Mouse (Mus musculus) embryonic facial prominence, embryonic 13.5 days (tissue): ENCODE data around the gene Osbpl5. TPM values are rescaled to one million over a fixed set of nuclear protein-coding genes. Genes with fewer than 3 reads are reported as not detected.
A peak's percentile ranks its signal among the peaks of the same experiment; 100 is the strongest.

ENCODE experiments used
- ATAC-seq: fragments of 200-750 bp; cut with Nextera tagmentation; 2 replicates; pipeline ENCODE4 v1.8.0; 2017; ENCODE audit warnings: low read depth; ENCODE audit not compliant: insufficient number of reproducible peaks, insufficient read depth, low FRiP score, low TSS enrichment
- H3K27ac ChIP-seq: fragments of 300-500 bp; sonication (generic); 2 replicates; pipeline ENCODE4 v1.5.1; 2015; ENCODE audit warnings: moderate library complexity, mild to moderate bottlenecking, inconsistent platforms
- H3K27me3 ChIP-seq: fragments of 300-500 bp; sonication (generic); 2 replicates; pipeline ENCODE4 v1.6.1; 2015; ENCODE audit warnings: mild to moderate bottlenecking, inconsistent platforms
- H3K36me3 ChIP-seq: fragments of 300-500 bp; sonication (generic); 2 replicates; pipeline ENCODE4 v1.6.1; 2015; ENCODE audit warnings: mild to moderate bottlenecking, inconsistent platforms
- H3K4me1 ChIP-seq: fragments of 300-500 bp; sonication (generic); 2 replicates; pipeline ENCODE4 v1.6.1; 2015; ENCODE audit warnings: inconsistent platforms
- H3K4me2 ChIP-seq: fragments of 300-500 bp; sonication (generic); 2 replicates; pipeline ENCODE4 v1.6.1; 2015; ENCODE audit warnings: moderate library complexity, mild to moderate bottlenecking, inconsistent platforms
- H3K4me3 ChIP-seq: fragments of 300-500 bp; sonication (generic); 2 replicates; pipeline ENCODE4 v1.5.1; 2015; ENCODE audit warnings: mild to moderate bottlenecking, inconsistent platforms
- H3K9ac ChIP-seq: fragments of 300-500 bp; sonication (generic); 2 replicates; pipeline ENCODE4 v1.6.1; 2015; ENCODE audit warnings: mild to moderate bottlenecking, inconsistent platforms
- H3K9me3 ChIP-seq: fragments of 300-500 bp; sonication (generic); 2 replicates; pipeline ENCODE4 v1.6.1; 2016; ENCODE audit warnings: inconsistent platforms
- WGBS: fragments of 180-500 bp; shearing (Covaris S2); methylation state at CpG from one replicate; pipeline ENCODE4 v1.1.7; 2015; ENCODE audit warnings: mixed read lengths; 5-methylcytosine and 5-hydroxymethylcytosine counted together
- polyA plus RNA-seq: library from polyadenylated mRNA; unstranded; fragments of >200 nt; fragmentation: Nextera tagmentation; extraction: Ambion mirVana; gene quantifications from 2 replicates; pipeline ENCODE4 v1.2.1, GENCODE M21; 2015

The Osbpl5 gene
- polyA plus RNA-seq, 1 experiment from 2014 or later = 37.9 TPM

DNA sequence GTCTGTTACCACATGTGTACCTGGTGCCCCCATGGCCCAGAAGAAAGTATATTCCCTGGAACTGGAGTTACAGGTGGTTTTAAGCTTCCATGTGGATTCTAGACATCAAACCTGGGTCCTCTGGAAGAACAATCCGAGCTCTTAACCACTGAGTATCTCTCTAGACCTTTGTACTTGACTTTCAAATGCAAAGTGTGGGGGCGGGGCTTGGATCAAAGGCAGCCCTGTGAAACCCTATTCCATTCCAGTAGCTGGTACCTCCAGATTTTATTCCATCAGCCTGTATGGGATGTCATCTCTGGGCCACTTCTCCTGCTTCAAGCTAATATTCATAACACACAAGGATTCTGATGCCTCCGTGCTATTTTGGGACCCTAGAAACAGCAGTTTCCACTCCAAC is 19.4 kb upstream of the Osbpl5 start:
- Histone ChIP-seq H3K4me3 (no peak overlapping the region), H3K9me3 (no peaks in the 10 kb centered on the region), H3K27me3 (no peaks in the 10 kb centered on the region), H3K27ac (no peak overlapping the region), H3K9ac (no peak overlapping the region), H3K36me3 (no peaks in the 10 kb centered on the region), H3K4me1 (no peaks in the 10 kb centered on the region), H3K4me2 (no peak overlapping the region)
- WGBS = 31% methylated on average over 3 of the region's 3 CpGs
- ATAC-seq = no peak

DNA sequence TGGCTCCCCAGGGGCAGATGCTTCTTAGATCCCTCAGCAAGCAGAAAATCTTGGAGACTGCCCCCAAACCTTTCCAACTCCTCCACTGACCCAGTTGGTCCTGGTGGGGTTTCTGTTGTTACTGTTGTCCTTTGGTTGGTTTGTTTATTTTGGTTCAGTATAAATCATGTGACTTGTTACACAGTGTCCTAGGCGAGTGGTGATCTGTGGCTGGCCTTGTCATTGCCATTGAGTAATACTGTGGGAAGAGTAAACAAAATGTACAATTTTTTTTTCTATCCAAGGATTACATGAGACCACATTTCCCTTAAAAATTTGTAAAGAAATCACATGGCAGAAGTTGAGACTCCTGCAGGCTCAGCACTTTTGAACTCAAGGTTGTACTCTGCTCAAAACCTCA is 12.7 kb upstream of the Osbpl5 start:
- Histone ChIP-seq H3K9ac (no peak overlapping the region), H3K4me1 (no peaks in the 10 kb centered on the region), H3K9me3 (no peaks in the 10 kb centered on the region), H3K4me2 (no peak overlapping the region), H3K4me3 (no peak overlapping the region), H3K27me3 (peaks cover 33% of the 10 kb centered on the region), H3K27ac (no peak overlapping the region), H3K36me3 (no peaks in the 10 kb centered on the region)
- no peak for ATAC-seq
- WGBS = 56% methylated on average over 1 of the region's 1 CpGs

DNA sequence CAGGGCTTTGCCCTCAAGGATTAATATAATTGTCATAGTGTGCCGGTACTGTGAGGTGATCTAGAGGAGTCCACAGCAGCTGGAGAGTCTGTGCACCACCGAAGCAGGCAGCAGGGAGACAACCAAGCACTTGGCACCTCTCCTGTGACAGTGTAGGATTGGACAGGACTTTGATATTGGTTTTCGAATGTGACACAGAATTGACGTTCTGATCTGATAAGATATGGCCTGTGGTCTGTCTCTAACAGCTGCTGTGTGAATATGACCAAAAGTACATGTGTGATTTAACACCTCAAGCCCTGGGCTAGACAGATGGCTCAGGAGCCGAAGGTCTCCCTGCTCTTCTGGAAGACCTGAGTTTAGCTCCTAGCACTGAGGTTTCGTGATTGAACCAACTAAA is 11.5 kb upstream of the Osbpl5 start:
- H3K4me1 ChIP-seq = no peaks in the 10 kb centered on the region
- no peak overlapping the region for H3K4me2 ChIP-seq
- H3K4me3 ChIP-seq = no peak overlapping the region
- ATAC-seq = no peak
- no peaks in the 10 kb centered on the region for H3K9me3 ChIP-seq
- H3K9ac ChIP-seq = no peak overlapping the region
- no peaks in the 10 kb centered on the region for H3K36me3 ChIP-seq
- no peak overlapping the region for H3K27ac ChIP-seq
- WGBS = 77% methylated on average over 6 of the region's 6 CpGs
- H3K27me3 ChIP-seq = peaks cover 41% of the 10 kb centered on the region

DNA sequence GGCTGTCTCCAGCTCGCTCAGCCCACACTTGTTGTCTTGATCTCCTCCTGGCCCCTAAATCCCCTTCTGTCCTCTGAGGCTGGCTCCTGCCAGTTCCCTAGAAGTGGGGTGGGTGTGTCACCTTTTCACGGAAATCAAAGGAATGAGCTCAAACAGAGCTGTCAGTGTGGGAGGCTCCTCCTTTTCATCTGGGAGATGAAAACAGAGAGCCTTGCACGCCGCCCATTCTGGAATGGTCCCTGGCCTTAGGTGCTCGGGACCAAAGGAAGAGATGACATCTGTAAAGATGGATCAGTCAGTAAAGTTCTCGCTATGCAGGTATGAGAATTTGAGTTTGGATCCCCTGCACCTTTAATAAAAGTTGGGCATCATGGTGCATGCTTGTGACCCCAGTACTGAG is 10.1 kb upstream of the Osbpl5 start, which contains the start of gene Mrgprg:
Gene Mrgprg, minus strand, starts transcription at position 101 of the 400 bp plus-strand sequence.
- H3K27ac ChIP-seq = no peak within 1 kb of the TSS
- no peaks in the 10 kb centered on the region for H3K36me3 ChIP-seq
- ATAC-seq = no peak
- peaks cover 46% of the 10 kb centered on the region for H3K27me3 ChIP-seq
- H3K4me1 ChIP-seq = no peaks in the 10 kb centered on the region
- whole genome bisulfite sequencing = 46% methylated on average over 6 of the region's 6 CpGs
- H3K4me2 ChIP-seq = no peak within 1 kb of the TSS
- no peak within 1 kb of the TSS for H3K9ac ChIP-seq
- H3K9me3 ChIP-seq = no peaks in the 10 kb centered on the region
- H3K4me3 ChIP-seq = no peak within 1 kb of the TSS

DNA sequence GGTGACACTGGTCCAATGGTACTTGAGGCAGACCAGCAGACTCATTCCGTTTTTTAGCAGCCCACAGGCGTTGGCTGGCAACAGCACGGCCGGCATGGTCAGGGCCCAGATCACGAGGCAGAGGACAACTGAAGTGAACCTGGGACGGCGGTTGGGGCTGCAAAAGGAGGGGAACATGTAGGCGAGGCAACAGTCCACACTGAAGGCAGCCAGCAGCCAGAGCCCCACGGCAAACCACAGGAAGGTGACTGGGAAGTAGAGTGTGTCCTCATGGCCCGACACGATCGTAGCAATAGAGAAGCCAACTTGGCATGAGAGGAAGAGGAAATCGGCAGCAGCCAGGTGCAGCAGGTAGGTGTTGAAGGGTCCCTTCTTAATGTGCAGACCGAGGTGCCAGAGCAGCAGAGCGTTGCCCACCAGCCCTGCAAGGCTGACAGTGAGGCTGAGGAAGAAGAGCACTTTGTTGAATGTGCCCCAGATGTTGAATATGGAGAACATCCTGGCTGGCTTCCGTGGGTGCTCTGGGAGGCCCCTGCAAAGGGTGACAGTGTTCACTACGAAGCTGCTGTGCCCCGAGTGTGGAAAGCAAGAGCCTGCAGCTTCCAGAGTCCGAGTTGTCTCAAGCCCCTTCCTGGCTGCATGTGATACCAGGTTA is 8.2 kb upstream of the Osbpl5 start:
- Histone ChIP-seq H3K9me3 (no peaks in the 10 kb centered on the region), H3K36me3 (no peaks in the 10 kb centered on the region), H3K9ac (no peak overlapping the region), H3K27me3 (peaks cover 46% of the 10 kb centered on the region), H3K27ac (no peak overlapping the region), H3K4me2 (no peak overlapping the region), H3K4me1 (no peaks in the 10 kb centered on the region), H3K4me3 (no peak overlapping the region)
- ATAC-seq = no peak
- 73% methylated on average over 19 of the region's 19 CpGs for WGBS

DNA sequence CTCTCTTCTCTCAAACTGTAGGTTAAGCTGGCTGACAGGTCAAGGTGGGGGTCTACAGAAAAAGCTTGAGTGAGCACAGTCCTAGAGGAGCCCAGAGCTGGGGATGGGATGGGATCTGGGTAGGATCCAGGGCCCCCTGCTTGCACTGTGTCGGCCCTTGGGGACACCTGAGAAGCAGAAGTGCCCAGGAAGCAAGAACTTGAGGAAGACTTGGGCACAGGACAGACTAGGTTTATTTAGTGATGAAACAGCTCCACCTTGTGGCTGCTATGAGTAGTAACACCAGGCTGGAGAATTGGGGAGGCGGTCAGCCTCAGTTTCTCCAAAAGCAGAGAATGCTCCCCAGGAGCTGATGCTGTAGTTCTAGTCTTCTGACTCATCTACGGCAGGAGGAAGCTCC is 7.0 kb upstream of the Osbpl5 start:
- H3K27me3 ChIP-seq = peaks cover 46% of the 10 kb centered on the region
- WGBS = 18% methylated on average over 3 of the region's 3 CpGs

DNA sequence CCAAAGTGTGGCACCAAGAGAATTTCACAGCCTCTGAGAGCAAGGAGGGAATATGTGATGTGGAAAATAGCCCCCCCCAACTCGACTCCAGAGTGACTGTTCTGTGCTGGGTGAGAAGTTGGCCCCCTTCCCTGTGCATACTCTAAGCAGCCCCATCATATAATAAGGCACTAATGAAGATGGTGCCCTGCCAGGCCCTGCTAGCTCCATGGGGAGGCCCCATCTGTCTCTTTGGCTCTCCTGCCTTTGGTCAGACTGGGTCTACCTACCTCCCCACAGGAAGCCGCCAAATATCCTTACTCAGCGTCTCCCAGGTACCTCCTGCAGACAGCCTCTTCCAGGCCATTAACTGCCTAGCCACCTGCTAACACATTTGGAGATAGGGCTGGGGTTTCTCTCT is 2.2 kb upstream of the Osbpl5 start:
- H3K4me1 ChIP-seq = peaks cover 17% of the 10 kb centered on the region
- no peaks in the 10 kb centered on the region for H3K9me3 ChIP-seq
- H3K27me3 ChIP-seq = peaks cover 29% of the 10 kb centered on the region
- ATAC-seq = no peak
- 66% methylated on average over 3 of the region's 3 CpGs for WGBS
- no peak overlapping the region for H3K9ac ChIP-seq
- H3K4me2 ChIP-seq = no peak overlapping the region
- no peak overlapping the region for H3K4me3 ChIP-seq
- H3K27ac ChIP-seq = no peak overlapping the region
- no peaks in the 10 kb centered on the region for H3K36me3 ChIP-seq

More for the DNA sequence above, 7.0 kb upstream of the Osbpl5 start:
- Histone ChIP-seq H3K4me1 (no peaks in the 10 kb centered on the region), H3K36me3 (no peaks in the 10 kb centered on the region), H3K27ac (no peak overlapping the region), H3K4me3 (no peak overlapping the region), H3K9ac (no peak overlapping the region), H3K4me2 (no peak overlapping the region), H3K9me3 (no peaks in the 10 kb centered on the region)
- no peak for ATAC-seq

DNA sequence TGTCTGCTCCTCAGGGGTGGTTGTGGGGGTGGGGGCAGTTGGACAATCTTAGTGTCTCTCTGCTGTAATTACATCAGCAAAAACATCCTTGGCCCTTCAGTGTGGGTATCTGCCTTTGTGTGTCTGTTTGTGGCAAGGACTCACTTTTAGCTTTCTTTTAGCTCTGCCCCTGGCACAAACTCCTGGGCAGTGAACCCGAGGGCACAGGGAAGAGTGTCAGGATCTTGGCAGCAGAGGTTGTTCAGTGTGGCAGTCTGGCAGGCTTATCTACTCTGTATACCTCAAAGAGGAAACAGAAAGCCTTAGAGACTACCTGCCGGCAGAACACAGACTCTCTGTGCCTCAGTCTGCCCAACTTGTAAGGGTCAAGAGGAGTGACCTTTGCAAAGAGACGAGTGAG is 911 bp upstream of the Osbpl5 start:
- WGBS = 67% methylated on average over 3 of the region's 3 CpGs
- no peak overlapping the region for H3K27ac ChIP-seq
- peaks cover 21% of the 10 kb centered on the region for H3K27me3 ChIP-seq
- ATAC-seq = no peak
- H3K4me1 ChIP-seq = peaks cover 17% of the 10 kb centered on the region
- H3K4me2 ChIP-seq = peak overlapping the region; percentile 82
- no peaks in the 10 kb centered on the region for H3K36me3 ChIP-seq
- H3K9ac ChIP-seq = no peak overlapping the region
- H3K9me3 ChIP-seq = no peaks in the 10 kb centered on the region
- H3K4me3 ChIP-seq = no peak overlapping the region

DNA sequence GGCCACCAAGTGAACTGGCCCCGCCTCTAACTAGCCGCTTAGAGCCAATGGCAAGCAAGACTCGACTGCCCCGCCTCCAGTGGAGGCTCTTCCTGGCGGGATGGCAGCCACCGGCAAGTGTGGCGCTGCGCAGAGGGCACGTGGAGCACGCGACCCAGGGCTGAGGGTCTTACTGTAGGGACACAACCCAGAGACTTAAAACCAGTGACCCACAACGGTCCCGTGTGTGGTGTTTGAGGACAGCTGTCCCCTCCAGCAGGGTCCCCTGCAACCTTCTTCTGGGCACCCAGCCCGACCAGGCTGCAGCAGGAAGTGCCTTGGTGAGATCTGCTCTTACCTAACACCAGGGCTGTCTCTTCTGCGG is 224 bp upstream of the Osbpl5 start:
- Histone ChIP-seq H3K4me3 (peak overlapping the region; percentile 44), H3K4me1 (peaks cover 17% of the 10 kb centered on the region), H3K36me3 (no peaks in the 10 kb centered on the region), H3K9me3 (no peaks in the 10 kb centered on the region), H3K9ac (peak overlapping the region; percentile 47; the same call in 1 of the 2 replicates), H3K27me3 (peaks cover 21% of the 10 kb centered on the region), H3K27ac (no peak overlapping the region), H3K4me2 (peak overlapping the region; percentile 82)
- 3% methylated on average over 15 of the region's 15 CpGs for WGBS
- ATAC-seq = peak; percentile 80

DNA sequence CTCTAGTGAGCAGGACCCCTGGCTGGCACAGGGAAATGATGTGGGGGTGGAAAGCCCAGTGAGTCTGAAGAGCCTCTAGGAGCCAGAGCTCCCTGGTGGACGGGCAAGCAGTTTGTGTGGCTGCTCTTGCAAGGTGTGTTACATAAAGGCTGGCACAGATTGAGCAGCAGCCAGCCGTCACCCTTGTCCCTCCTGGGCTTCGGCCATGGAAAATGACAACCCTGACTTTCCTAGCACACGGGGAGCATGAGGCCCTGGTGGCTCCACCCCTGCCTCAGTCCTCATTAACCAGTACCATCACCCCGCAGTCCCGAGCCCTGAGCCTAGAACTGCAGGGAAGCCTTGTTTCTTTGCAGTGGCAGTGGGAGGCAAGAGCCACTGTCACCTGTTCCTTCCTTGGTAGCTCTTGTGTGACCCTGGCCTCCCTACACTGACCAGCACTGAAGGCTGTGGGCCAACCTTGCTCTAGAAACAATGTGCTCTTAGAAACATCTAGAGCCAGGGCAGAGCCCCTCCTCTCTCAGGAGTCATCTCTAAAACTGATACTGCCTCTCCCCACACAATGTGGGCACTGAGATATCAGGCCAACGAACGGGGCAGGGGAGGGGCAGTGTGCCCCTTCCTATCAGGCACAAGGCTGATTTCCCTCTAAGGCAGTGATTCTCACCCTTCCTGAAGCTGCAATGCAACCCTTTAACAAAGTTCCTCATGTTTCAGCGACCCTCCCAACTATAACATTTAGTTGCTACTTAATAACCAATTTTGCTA is 1.2 kb downstream of the Osbpl5 start:
- H3K4me2 ChIP-seq = no peak overlapping the region
- peaks cover 17% of the 10 kb centered on the region for H3K4me1 ChIP-seq
- ATAC-seq = no peak
- WGBS = 71% methylated on average over 9 of the region's 9 CpGs
- no peak overlapping the region for H3K27ac ChIP-seq
- H3K4me3 ChIP-seq = no peak overlapping the region
- no peaks in the 10 kb centered on the region for H3K9me3 ChIP-seq
- H3K9ac ChIP-seq = no peak overlapping the region
- H3K27me3 ChIP-seq = peaks cover 21% of the 10 kb centered on the region
- H3K36me3 ChIP-seq = no peaks in the 10 kb centered on the region

DNA sequence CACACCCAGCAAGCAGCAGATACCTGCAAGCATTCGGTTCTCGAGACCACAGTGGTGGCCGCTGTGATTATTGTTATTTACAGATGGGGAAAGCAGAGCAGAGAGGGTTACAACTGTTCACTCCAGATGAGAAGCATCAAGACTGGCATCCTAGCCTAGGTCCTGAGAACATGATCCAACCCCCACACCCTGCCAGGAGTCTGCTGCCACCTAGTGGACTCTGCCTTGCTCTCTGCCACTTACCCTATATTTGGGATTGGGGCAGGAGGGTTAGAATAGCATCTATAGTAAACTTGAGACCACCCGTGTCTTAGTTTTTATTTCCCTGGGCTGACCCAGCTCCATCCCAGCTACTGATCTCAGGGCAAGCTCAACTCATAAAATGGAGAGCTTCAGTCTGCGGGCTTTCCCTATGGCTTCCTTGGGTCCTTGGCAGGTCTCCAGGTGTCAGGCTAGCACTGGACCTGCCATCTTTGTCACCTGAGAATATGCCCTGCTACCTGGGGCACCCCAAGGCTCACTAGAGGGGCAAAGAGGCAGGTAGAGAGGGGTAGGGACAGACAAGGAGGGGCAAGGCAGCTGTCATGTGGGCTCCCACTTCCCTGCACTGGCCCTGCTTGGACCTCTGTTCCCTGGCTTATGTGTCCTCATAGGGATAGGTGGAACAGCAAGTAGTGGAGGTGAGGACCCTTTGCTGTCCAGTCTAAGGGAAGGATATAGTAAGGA is 2.6 kb downstream of the Osbpl5 start:
- H3K9ac ChIP-seq = no peak overlapping the region
- ATAC-seq = no peak
- H3K4me2 ChIP-seq = no peak overlapping the region
- H3K27ac ChIP-seq = no peak overlapping the region
- H3K27me3 ChIP-seq = peaks cover 24% of the 10 kb centered on the region
- WGBS = 46% methylated on average over 5 of the region's 5 CpGs
- no peaks in the 10 kb centered on the region for H3K9me3 ChIP-seq
- no peaks in the 10 kb centered on the region for H3K36me3 ChIP-seq
- H3K4me1 ChIP-seq = peaks cover 20% of the 10 kb centered on the region
- H3K4me3 ChIP-seq = no peak overlapping the region

DNA sequence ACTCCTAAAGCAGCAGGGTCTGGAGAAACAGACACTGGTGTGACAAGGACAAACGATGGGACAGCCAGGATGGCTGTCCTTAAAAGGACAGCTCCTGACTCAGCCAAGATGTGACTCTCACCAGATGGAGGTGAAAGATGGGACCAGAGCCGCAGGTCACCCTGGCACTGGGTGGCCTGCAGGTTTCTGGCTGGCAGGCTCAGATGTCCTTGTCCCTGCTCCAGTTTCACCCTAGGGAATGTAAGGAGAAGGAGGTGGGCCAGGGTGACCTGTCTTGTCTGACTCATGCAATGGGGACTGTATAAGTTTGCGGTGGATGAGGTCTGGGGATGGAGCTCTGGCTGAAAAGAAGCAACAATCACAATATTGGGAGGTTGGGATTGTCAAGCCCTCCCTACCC is 4.2 kb downstream of the Osbpl5 start:
- Histone ChIP-seq H3K4me1 (peaks cover 22% of the 10 kb centered on the region), H3K27ac (no peak overlapping the region), H3K27me3 (peaks cover 19% of the 10 kb centered on the region), H3K36me3 (no peaks in the 10 kb centered on the region), H3K4me2 (no peak overlapping the region), H3K4me3 (no peak overlapping the region), H3K9ac (no peak overlapping the region), H3K9me3 (no peaks in the 10 kb centered on the region)
- 77% methylated on average over 3 of the region's 3 CpGs for WGBS
- ATAC-seq = no peak
